Mouse (Mus musculus) limb, embryonic 13.5 days (tissue): ENCODE measurements around the gene Fpr-rs7. TPM values are rescaled to one million over a fixed set of nuclear protein-coding genes. Genes with fewer than 3 reads are reported as not detected.

Experiments
- ATAC-seq: fragments of 200-750 bp; cut with Nextera tagmentation; 2 replicates; pipeline ENCODE4 v1.8.0; 2017; ENCODE audit warnings: low read depth, moderate number of reproducible peaks, moderate TSS enrichment; ENCODE audit not compliant: low FRiP score
- H3K27ac ChIP-seq: fragments of 300-500 bp; sonication (generic); 2 replicates; pipeline ENCODE4 v1.5.1; 2015; ENCODE audit warnings: inconsistent platforms, mild to moderate bottlenecking, moderate library complexity
- H3K27me3 ChIP-seq: fragments of 300-500 bp; sonication (generic); 2 replicates; pipeline ENCODE4 v1.6.1; 2015; ENCODE audit warnings: mild to moderate bottlenecking, inconsistent platforms
- H3K36me3 ChIP-seq: fragments of 300-500 bp; sonication (generic); 2 replicates; pipeline ENCODE4 v1.6.1; 2015; ENCODE audit warnings: inconsistent platforms, mild to moderate bottlenecking, moderate library complexity
- H3K4me1 ChIP-seq: fragments of 300-500 bp; sonication (generic); 2 replicates; pipeline ENCODE4 v1.6.1; 2015; ENCODE audit warnings: inconsistent platforms
- H3K4me2 ChIP-seq: fragments of 300-500 bp; sonication (generic); replicated peaks from 2 replicates; pipeline ENCODE4 v1.6.1; 2015; ENCODE audit warnings: inconsistent platforms, mild to moderate bottlenecking, moderate library complexity
- H3K4me3 ChIP-seq: fragments of 300-500 bp; sonication (generic); 2 replicates; pipeline ENCODE4 v1.5.1; 2015; ENCODE audit warnings: moderate library complexity, mild to moderate bottlenecking, inconsistent platforms
- H3K9ac ChIP-seq: fragments of 300-500 bp; sonication (generic); 2 replicates; pipeline ENCODE4 v1.6.1; 2015; ENCODE audit warnings: mild to moderate bottlenecking, inconsistent platforms
- H3K9me3 ChIP-seq: fragments of 300-500 bp; sonication (generic); 2 replicates; pipeline ENCODE4 v1.6.1; 2016; ENCODE audit warnings: inconsistent platforms
- WGBS: fragments of 180-500 bp; shearing (Covaris S2); methylation state at CpG from one replicate; pipeline ENCODE4 v1.1.7; 2015; 5-methylcytosine and 5-hydroxymethylcytosine counted together
- polyA plus RNA-seq: library from polyadenylated mRNA; unstranded; fragments of >200 nt; fragmentation: Nextera tagmentation; extraction: Ambion mirVana; gene quantifications from 2 replicates; pipeline ENCODE4 v1.2.1, GENCODE M21; 2015

The Fpr-rs7 gene
- not detected in 2 replicates for polyA plus RNA-seq

GRCm38 (mm10) chr17:20114126-20114525 lies at the start of gene Fpr-rs7:
Gene Fpr-rs7 (minus strand): TSS chr17:20114226.
- H3K4me2 ChIP-seq, result no peak within 1 kb of the TSS

GRCm38 (mm10) chr17:20074090-20074489 lies 39.9 kb downstream of the Fpr-rs7 start:
- 82% methylated on average over 6 of the region's 6 CpGs for WGBS
- H3K9ac ChIP-seq, result no peak overlapping the region
- no peaks in the 10 kb centered on the region for H3K36me3 ChIP-seq
- H3K27ac ChIP-seq, result no peak overlapping the region
- no peaks in the 10 kb centered on the region for H3K4me1 ChIP-seq
- H3K27me3 ChIP-seq, result no peaks in the 10 kb centered on the region
- no peak overlapping the region for H3K4me2 ChIP-seq
- no peak for ATAC-seq
- H3K9me3 ChIP-seq, result peaks cover 21% of the 10 kb centered on the region
- no peak overlapping the region for H3K4me3 ChIP-seq

More at GRCm38 (mm10) chr17:20114126-20114525, at the start of gene Fpr-rs7:
- no peak for ATAC-seq
- Histone ChIP-seq H3K27me3 (no peaks in the 10 kb centered on the region), H3K27ac (no peak within 1 kb of the TSS), H3K4me3 (no peak within 1 kb of the TSS), H3K4me1 (no peaks in the 10 kb centered on the region), H3K36me3 (no peaks in the 10 kb centered on the region), H3K9ac (no peak within 1 kb of the TSS), H3K9me3 (peaks cover 9% of the 10 kb centered on the region; the same call in 1 of the 2 replicates)

- H3K4me2 ChIP-seq, result no peak overlapping the region
- H3K9ac ChIP-seq, result no peak overlapping the region
- H3K9me3 ChIP-seq, result peaks cover 18% of the 10 kb centered on the region
- no peaks in the 10 kb centered on the region for H3K27me3 ChIP-seq
- H3K4me3 ChIP-seq, result no peak overlapping the region
- no peak for ATAC-seq
- 91% methylated on average over 4 of the region's 4 CpGs for WGBS
- no peaks in the 10 kb centered on the region for H3K36me3 ChIP-seq
- no peaks in the 10 kb centered on the region for H3K4me1 ChIP-seq
- H3K27ac ChIP-seq, result no peak overlapping the region
These were observed 42.2 kb downstream of the Fpr-rs7 start for GRCm38 (mm10) chr17:20071656-20072396.

Other genes with a start within 250 kb of the Fpr-rs7 start
- not detected in 2 replicates for gene Vmn2r104, start 65.9 kb downstream of the Fpr-rs7 start, polyA plus RNA-seq
- gene Fpr-rs6, start 68.9 kb upstream of the Fpr-rs7 start, polyA plus RNA-seq, result not detected in 2 replicates
- not detected in 2 replicates for gene Vmn2r105, start 120.8 kb upstream of the Fpr-rs7 start, polyA plus RNA-seq
- gene Vmn2r106, start 171.3 kb upstream of the Fpr-rs7 start, polyA plus RNA-seq, result not detected in 2 replicates
- not detected in 2 replicates for gene Vmn2r107, start 231.0 kb upstream of the Fpr-rs7 start, polyA plus RNA-seq